Mouse (Mus musculus): ENCODE results near the gene Fam71a.

Fam71a gene

DNA sequence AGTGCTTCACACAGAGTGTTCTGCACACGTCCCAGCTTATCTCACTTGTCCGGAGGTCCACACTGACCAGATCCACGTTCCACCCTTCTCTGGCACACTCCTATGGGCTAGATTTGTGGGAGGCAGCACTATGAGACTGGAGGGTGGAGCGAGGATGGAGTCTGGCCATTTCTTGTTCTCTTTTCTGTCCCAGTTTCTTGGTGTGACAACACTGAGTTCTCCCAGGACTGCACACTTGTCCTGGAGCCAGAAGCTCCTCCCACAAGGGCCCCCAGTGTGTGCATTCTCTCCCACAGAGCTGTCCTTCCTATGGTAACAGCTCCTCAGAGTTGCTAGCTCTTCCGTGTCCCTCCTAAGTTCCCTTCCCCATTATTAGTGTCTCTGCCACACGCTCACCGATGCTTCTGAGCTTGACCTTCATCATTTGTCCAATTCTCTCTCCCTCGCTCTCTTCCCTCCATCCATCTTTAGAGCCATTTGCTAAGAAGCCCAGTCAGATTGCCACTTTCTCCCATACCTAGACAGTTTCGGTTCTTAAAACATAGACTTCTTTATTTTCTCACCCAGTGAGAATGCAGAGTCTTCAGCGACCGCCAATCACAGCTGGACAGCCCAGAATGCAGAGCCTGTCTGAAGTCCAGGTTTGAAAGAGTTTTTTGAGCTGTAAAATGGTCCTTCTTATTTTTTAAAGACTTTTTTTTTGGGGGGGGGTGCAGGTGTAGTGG, 48.9 kb downstream of the Fam71a start:
- no peak for DNase-seq

DNA sequence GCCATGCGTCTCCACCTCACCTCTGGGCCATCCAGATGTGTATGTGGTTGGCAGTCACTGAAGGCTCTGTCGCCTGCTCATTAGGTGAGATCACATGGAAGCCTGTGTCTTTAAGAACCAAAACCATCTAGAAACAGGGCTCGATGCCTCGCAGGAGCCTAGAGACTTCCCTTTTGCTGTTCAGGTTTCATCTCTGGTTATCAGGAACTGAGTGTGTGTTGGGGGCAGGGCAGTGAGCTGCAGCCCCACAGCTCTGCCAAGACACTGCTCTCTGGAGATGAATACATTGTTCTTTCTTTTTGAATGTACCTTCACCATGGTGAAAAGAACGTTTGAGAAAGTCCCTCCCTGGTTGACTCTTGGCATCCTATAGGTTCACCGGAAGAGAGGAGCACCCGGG, 49.7 kb downstream of the Fam71a start:
- no peak for DNase-seq
